Mouse (Mus musculus) forebrain, embryonic 10.5 days (tissue): ENCODE measurements at regions not wholly inside any gene's neighbourhood (a gene's known extent, or its start where the extent isn't known, plus 50 kb on each side); places are given as distances from the start of the nearest gene placed in this dataset.

Experiments
- DNase-seq: peaks from one replicate; pipeline ENCODE4 v3.0.0-alpha.2; 2017; ENCODE audit warnings: low spot score; ENCODE audit errors: extremely low spot score
- H3K27ac ChIP-seq: fragments of 300-500 bp; sonication (generic); 2 replicates; pipeline ENCODE4 v1.5.1; 2016; ENCODE audit warnings: mild to moderate bottlenecking
- H3K27me3 ChIP-seq: fragments of 300-500 bp; sonication (generic); 2 replicates; pipeline ENCODE4 v1.6.1; 2016; ENCODE audit warnings: mild to moderate bottlenecking; ENCODE audit not compliant: poor library complexity, severe bottlenecking
- H3K36me3 ChIP-seq: fragments of 300-500 bp; sonication (generic); replicated peaks from 2 replicates; pipeline ENCODE4 v1.6.1; 2016; ENCODE audit warnings: mild to moderate bottlenecking, moderate library complexity
- H3K4me1 ChIP-seq: fragments of 300-500 bp; sonication (generic); 2 replicates; pipeline ENCODE4 v1.6.1; 2016
- H3K4me3 ChIP-seq: fragments of 300-500 bp; sonication (generic); 2 replicates; pipeline ENCODE4 v1.5.1; 2016; ENCODE audit warnings: mild to moderate bottlenecking, moderate library complexity
- H3K9me3 ChIP-seq: fragments of 300-500 bp; sonication (generic); 2 replicates; pipeline ENCODE4 v1.6.1; 2016; ENCODE audit warnings: mild to moderate bottlenecking, moderate library complexity
- WGBS: fragments of 180-500 bp; shearing (Covaris S2); methylation state at CpG from one replicate; pipeline ENCODE4 v1.1.7; 2016; 5-methylcytosine and 5-hydroxymethylcytosine counted together

GRCm38 (mm10) chr6:117326835-117327775, 158.8 kb downstream of the Cxcl12 start:
- no peaks in the 10 kb centered on the region for H3K36me3 ChIP-seq
- H3K4me1 ChIP-seq = peaks cover 37% of the 10 kb centered on the region
- no peak overlapping the region for H3K4me3 ChIP-seq
- H3K27me3 ChIP-seq = no peaks in the 10 kb centered on the region
- no peak for DNase-seq
- H3K9me3 ChIP-seq = no peaks in the 10 kb centered on the region
- peak overlapping the region; percentile 54 for H3K27ac ChIP-seq
- WGBS = 49% methylated on average over 18 of the region's 18 CpGs

- 83% methylated on average over 8 of the region's 8 CpGs for WGBS
- Histone ChIP-seq H3K27ac (no peak overlapping the region), H3K9me3 (no peaks in the 10 kb centered on the region), H3K27me3 (no peaks in the 10 kb centered on the region), H3K4me3 (no peak overlapping the region), H3K36me3 (no peaks in the 10 kb centered on the region), H3K4me1 (peaks cover 50% of the 10 kb centered on the region)
- DNase-seq = no peak
These were observed 161.0 kb downstream of the Cxcl12 start for GRCm38 (mm10) chr6:117329164-117329939.

GRCm38 (mm10) chr6:117330198-117330597, 161.9 kb downstream of the Cxcl12 start:
- no peaks in the 10 kb centered on the region for H3K9me3 ChIP-seq
- 91% methylated on average over 6 of the region's 6 CpGs for WGBS
- no peaks in the 10 kb centered on the region for H3K36me3 ChIP-seq
- H3K4me3 ChIP-seq = no peak overlapping the region
- H3K27me3 ChIP-seq = no peaks in the 10 kb centered on the region
- no peak for DNase-seq
- no peak overlapping the region for H3K27ac ChIP-seq
- H3K4me1 ChIP-seq = peaks cover 45% of the 10 kb centered on the region

DNA sequence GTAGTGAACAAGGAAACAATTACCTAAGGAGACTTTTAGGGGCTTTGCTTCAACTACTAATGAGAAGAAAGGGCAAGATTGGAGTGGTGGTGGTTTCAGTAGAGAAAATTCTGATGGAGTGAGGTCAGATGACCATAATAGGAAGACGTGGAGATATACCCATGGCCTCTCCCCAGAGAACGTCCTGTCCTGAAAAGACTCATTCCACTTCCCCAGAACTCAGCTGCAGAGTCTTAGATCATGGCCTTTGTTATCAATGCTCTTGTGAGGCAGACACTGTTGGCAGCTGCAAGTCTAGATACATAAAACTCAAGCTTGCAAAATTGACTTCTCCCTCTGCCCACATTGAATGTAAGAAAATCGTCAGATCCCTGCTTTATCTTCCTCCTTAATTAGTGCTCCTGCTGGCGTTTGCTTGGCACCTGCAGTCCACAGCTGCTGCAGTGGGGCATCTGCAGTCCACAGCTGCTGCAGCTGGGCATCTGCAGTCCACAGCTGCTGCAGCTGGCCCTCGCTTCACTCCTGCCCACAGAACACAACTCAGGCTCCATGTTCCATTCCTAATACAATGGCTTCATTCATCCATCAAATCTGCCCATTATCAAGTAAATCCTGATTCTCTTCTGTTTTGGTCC, 162.5 kb downstream of the Cxcl12 start:
- 23% methylated on average over 5 of the region's 5 CpGs for WGBS
- H3K4me1 ChIP-seq = peaks cover 42% of the 10 kb centered on the region
- H3K27me3 ChIP-seq = no peaks in the 10 kb centered on the region
- no peak overlapping the region for H3K4me3 ChIP-seq
- H3K27ac ChIP-seq = no peak overlapping the region
- no peaks in the 10 kb centered on the region for H3K9me3 ChIP-seq
- no peak for DNase-seq
- no peaks in the 10 kb centered on the region for H3K36me3 ChIP-seq

- H3K4me1 ChIP-seq = peaks cover 24% of the 10 kb centered on the region
- no peak overlapping the region for H3K27ac ChIP-seq
- no peaks in the 10 kb centered on the region for H3K36me3 ChIP-seq
These were observed 164.3 kb downstream of the Cxcl12 start for GRCm38 (mm10) chr6:117332641-117333040.

GRCm38 (mm10) chr6:117342123-117342522, 173.8 kb downstream of the Cxcl12 start:
- Histone ChIP-seq H3K36me3 (no peaks in the 10 kb centered on the region), H3K9me3 (no peaks in the 10 kb centered on the region), H3K4me1 (no peaks in the 10 kb centered on the region), H3K27me3 (no peaks in the 10 kb centered on the region), H3K27ac (no peak overlapping the region), H3K4me3 (no peak overlapping the region)
- WGBS = 96% methylated on average over 3 of the region's 3 CpGs
- DNase-seq = no peak

More at GRCm38 (mm10) chr6:117332641-117333040, 164.3 kb downstream of the Cxcl12 start:
- Histone ChIP-seq H3K9me3 (no peaks in the 10 kb centered on the region), H3K4me3 (no peak overlapping the region), H3K27me3 (no peaks in the 10 kb centered on the region)
- WGBS = 51% methylated on average over 6 of the region's 6 CpGs
- DNase-seq = no peak

- 81% methylated on average over 1 of the region's 1 CpGs for WGBS
These were observed 179.0 kb downstream of the Cxcl12 start for GRCm38 (mm10) chr6:117347356-117347755.

DNA sequence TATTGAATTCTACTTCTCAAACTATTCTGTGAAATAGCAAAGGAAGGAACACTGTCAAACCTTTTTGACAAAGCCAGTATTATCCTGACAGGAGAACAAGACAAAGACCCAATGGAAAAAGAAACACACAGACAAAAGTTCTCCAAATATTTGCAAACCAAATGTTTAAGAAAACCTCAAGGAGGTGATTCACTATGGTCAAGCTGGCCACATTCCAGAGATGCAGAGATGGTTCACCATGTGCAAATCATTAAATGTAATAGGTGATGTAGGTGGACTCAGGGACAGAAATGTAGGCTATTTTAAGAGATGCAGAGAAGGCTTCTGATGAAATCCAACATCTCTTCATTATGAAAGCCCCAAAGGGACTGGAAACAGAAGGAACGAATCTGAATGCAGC, 183.5 kb downstream of the Cxcl12 start:
- 76% methylated on average over 1 of the region's 1 CpGs for WGBS
- no peak overlapping the region for H3K27ac ChIP-seq
- DNase-seq = no peak
- no peaks in the 10 kb centered on the region for H3K9me3 ChIP-seq
- H3K36me3 ChIP-seq = no peaks in the 10 kb centered on the region
- no peaks in the 10 kb centered on the region for H3K27me3 ChIP-seq
- H3K4me1 ChIP-seq = no peaks in the 10 kb centered on the region
- H3K4me3 ChIP-seq = no peak overlapping the region

More at GRCm38 (mm10) chr6:117347356-117347755, 179.0 kb downstream of the Cxcl12 start:
- Histone ChIP-seq H3K27ac (no peak overlapping the region), H3K4me1 (no peaks in the 10 kb centered on the region), H3K36me3 (no peaks in the 10 kb centered on the region), H3K4me3 (no peak overlapping the region), H3K27me3 (no peaks in the 10 kb centered on the region), H3K9me3 (no peaks in the 10 kb centered on the region)
- no peak for DNase-seq

GRCm38 (mm10) chr6:117353091-117353490, 184.8 kb downstream of the Cxcl12 start:
- Histone ChIP-seq H3K27ac (no peak overlapping the region), H3K9me3 (no peaks in the 10 kb centered on the region), H3K36me3 (no peaks in the 10 kb centered on the region), H3K27me3 (no peaks in the 10 kb centered on the region), H3K4me3 (no peak overlapping the region), H3K4me1 (no peaks in the 10 kb centered on the region)
- 94% methylated on average over 3 of the region's 3 CpGs for WGBS
- DNase-seq = no peak

GRCm38 (mm10) chr6:117356101-117356500, 187.8 kb downstream of the Cxcl12 start:
- no peak overlapping the region for H3K4me3 ChIP-seq
- H3K27ac ChIP-seq = no peak overlapping the region
- H3K36me3 ChIP-seq = no peaks in the 10 kb centered on the region
- 98% methylated on average over 1 of the region's 1 CpGs for WGBS
- H3K27me3 ChIP-seq = no peaks in the 10 kb centered on the region
- no peaks in the 10 kb centered on the region for H3K4me1 ChIP-seq
- no peak for DNase-seq
- no peaks in the 10 kb centered on the region for H3K9me3 ChIP-seq

DNA sequence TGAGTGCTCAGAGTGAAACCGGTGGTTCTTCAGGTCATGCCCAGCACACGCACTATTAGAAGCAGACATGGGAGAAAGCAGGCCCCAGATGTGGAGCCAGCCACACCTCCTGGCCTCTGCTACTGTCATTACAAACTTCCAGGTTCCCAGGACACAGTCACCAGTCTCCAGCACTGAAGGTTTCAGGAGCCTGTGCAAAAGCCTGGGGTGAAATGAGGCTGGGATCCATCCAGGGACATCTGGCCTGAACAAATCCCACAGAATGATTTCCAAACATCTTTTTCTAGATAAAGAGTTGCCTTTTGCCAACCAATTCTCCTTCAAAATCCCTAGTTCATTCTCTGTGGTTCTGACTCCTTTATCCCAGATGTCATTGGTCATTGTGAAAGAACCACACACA, 191.1 kb downstream of the Cxcl12 start:
- no peaks in the 10 kb centered on the region for H3K27me3 ChIP-seq
- no peak overlapping the region for H3K4me3 ChIP-seq
- H3K36me3 ChIP-seq = no peaks in the 10 kb centered on the region
- no peaks in the 10 kb centered on the region for H3K4me1 ChIP-seq
- no peak for DNase-seq
- no peak overlapping the region for H3K27ac ChIP-seq
- no peaks in the 10 kb centered on the region for H3K9me3 ChIP-seq
- 86% methylated on average over 2 of the region's 2 CpGs for WGBS

DNA sequence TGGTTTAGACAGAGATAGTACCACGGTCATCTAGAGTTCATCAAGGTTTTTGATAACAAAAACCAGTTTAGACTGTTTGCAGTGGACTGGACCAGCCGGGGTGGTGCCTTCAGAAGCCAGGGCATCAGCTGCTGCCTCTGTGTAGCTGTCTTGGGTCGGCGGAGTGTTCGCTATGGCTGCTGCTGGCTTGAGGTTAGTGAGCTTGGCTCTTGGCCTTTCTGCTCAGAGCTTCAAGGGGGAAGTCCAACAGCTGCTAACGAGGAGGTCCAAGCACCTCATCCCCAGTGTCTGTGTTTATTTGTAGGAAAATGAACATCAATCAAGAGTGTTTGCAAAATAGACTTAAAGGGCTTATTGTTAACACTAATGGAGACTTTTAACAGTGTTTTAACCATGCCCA, 198.2 kb downstream of the Cxcl12 start:
- no peak overlapping the region for H3K4me3 ChIP-seq
- H3K27ac ChIP-seq = no peak overlapping the region
- H3K9me3 ChIP-seq = no peaks in the 10 kb centered on the region
- no peak for DNase-seq
- WGBS = 84% methylated on average over 6 of the region's 6 CpGs
- H3K4me1 ChIP-seq = no peaks in the 10 kb centered on the region
- no peaks in the 10 kb centered on the region for H3K36me3 ChIP-seq
- no peaks in the 10 kb centered on the region for H3K27me3 ChIP-seq
